Mouse (Mus musculus) stomach, embryonic 16.5 days (tissue): Measurements from ENCODE around the gene Lin52. TPM values are rescaled to one million over a fixed set of nuclear protein-coding genes. Genes with fewer than 3 reads are reported as not detected.

ENCODE experiments used
- ATAC-seq: fragments of 200-750 bp; cut with Nextera tagmentation; 2 replicates; pipeline ENCODE4 v1.8.0; 2017; ENCODE audit warnings: moderate number of reproducible peaks, moderate TSS enrichment; ENCODE audit not compliant: insufficient read depth, low FRiP score
- H3K27ac ChIP-seq: fragments of 300-500 bp; sonication (generic); 2 replicates; pipeline ENCODE4 v1.5.1; 2014; ENCODE audit warnings: low read length
- H3K27me3 ChIP-seq: fragments of 300-500 bp; sonication (generic); 2 replicates; pipeline ENCODE4 v1.6.1; 2014; ENCODE audit warnings: low read length, control low read depth, mixed read lengths; ENCODE audit not compliant: control insufficient read depth, insufficient read depth
- H3K36me3 ChIP-seq: fragments of 300-500 bp; sonication (generic); 2 replicates; pipeline ENCODE4 v1.6.1; 2014; ENCODE audit warnings: low read length; ENCODE audit not compliant: control insufficient read depth, insufficient read depth
- H3K4me1 ChIP-seq: fragments of 300-500 bp; sonication (generic); 2 replicates; pipeline ENCODE4 v1.6.1; 2014; ENCODE audit warnings: low read length, control low read depth, mixed read lengths; ENCODE audit not compliant: control insufficient read depth, insufficient read depth
- H3K4me2 ChIP-seq: fragments of 300-500 bp; sonication (generic); 2 replicates; pipeline ENCODE4 v1.6.1; 2014; ENCODE audit warnings: low read depth, low read length, mixed read lengths
- H3K4me3 ChIP-seq: fragments of 300-500 bp; sonication (generic); replicated peaks from 2 replicates; pipeline ENCODE4 v1.5.1; 2014; ENCODE audit warnings: mild to moderate bottlenecking, low read length
- H3K9ac ChIP-seq: fragments of 300-500 bp; sonication (generic); 2 replicates; pipeline ENCODE4 v1.6.1; 2014; ENCODE audit warnings: low read length
- H3K9me3 ChIP-seq: fragments of 300-500 bp; sonication (generic); replicated peaks from 2 replicates; pipeline ENCODE4 v1.6.1; 2016; ENCODE audit warnings: low read length, control low read depth; ENCODE audit not compliant: control insufficient read depth
- WGBS: fragments of 180-500 bp; shearing (Covaris S2); extraction: QIAGEN DNeasy Blood & Tissue Kit; methylation state at CpG from one replicate; pipeline ENCODE4 v1.1.7; 2014; 5-methylcytosine and 5-hydroxymethylcytosine counted together
- polyA plus RNA-seq: library from polyadenylated mRNA; unstranded; fragments of >200 nt; fragmentation: Nextera tagmentation; extraction: Ambion mirVana; gene quantifications from 2 replicates; pipeline ENCODE4 v1.2.1, GENCODE M21; 2015

The Lin52 gene
- polyA plus RNA-seq, 1 experiment from 2014 or later: 16.3 TPM

- no peak for ATAC-seq
- Histone ChIP-seq H3K9ac (no peak overlapping the region), H3K4me2 (no peak overlapping the region), H3K4me3 (no peak overlapping the region), H3K27ac (no peak overlapping the region), H3K36me3 (peaks cover 9% of the 10 kb centered on the region; the same call in 1 of the 2 replicates), H3K4me1 (no peaks in the 10 kb centered on the region), H3K9me3 (no peaks in the 10 kb centered on the region), H3K27me3 (no peaks in the 10 kb centered on the region)
- 85% methylated on average over 3 of the region's 3 CpGs for WGBS
Observed at GRCm38 (mm10) chr12:84456911-84457310, 5.7 kb downstream of the Lin52 start.

GRCm38 (mm10) chr12:84459845-84460244, 8.6 kb downstream of the Lin52 start:
- peaks cover 11% of the 10 kb centered on the region; the same call in 1 of the 2 replicates for H3K36me3 ChIP-seq
- no peak overlapping the region for H3K9ac ChIP-seq
- H3K4me2 ChIP-seq: no peak overlapping the region
- no peaks in the 10 kb centered on the region for H3K9me3 ChIP-seq
- H3K27ac ChIP-seq: no peak overlapping the region
- H3K4me1 ChIP-seq: no peaks in the 10 kb centered on the region
- no peaks in the 10 kb centered on the region for H3K27me3 ChIP-seq
- ATAC-seq: no peak
- no peak overlapping the region for H3K4me3 ChIP-seq
- 60% methylated on average over 1 of the region's 1 CpGs for WGBS

- no peak overlapping the region for H3K4me3 ChIP-seq
- no peak overlapping the region for H3K4me2 ChIP-seq
- peaks cover 12% of the 10 kb centered on the region; the same call in 1 of the 2 replicates for H3K36me3 ChIP-seq
- no peaks in the 10 kb centered on the region for H3K9me3 ChIP-seq
- H3K4me1 ChIP-seq: no peaks in the 10 kb centered on the region
- no peak overlapping the region for H3K27ac ChIP-seq
- WGBS: 85% methylated on average over 5 of the region's 5 CpGs
- no peaks in the 10 kb centered on the region for H3K27me3 ChIP-seq
- no peak for ATAC-seq
- H3K9ac ChIP-seq: no peak overlapping the region
Observed at GRCm38 (mm10) chr12:84461416-84461815, 10.2 kb downstream of the Lin52 start.

GRCm38 (mm10) chr12:84462856-84463255, 11.6 kb downstream of the Lin52 start:
- Histone ChIP-seq H3K36me3 (peaks cover 12% of the 10 kb centered on the region; the same call in 1 of the 2 replicates), H3K4me1 (no peaks in the 10 kb centered on the region), H3K27ac (no peak overlapping the region), H3K4me2 (no peak overlapping the region), H3K9ac (no peak overlapping the region), H3K4me3 (no peak overlapping the region), H3K27me3 (no peaks in the 10 kb centered on the region), H3K9me3 (no peaks in the 10 kb centered on the region)
- ATAC-seq: no peak
- 88% methylated on average over 3 of the region's 3 CpGs for whole genome bisulfite sequencing

- ATAC-seq: no peak
- no peak overlapping the region for H3K4me3 ChIP-seq
- no peak overlapping the region for H3K9ac ChIP-seq
- H3K27ac ChIP-seq: no peak overlapping the region
- no peaks in the 10 kb centered on the region for H3K9me3 ChIP-seq
- no peaks in the 10 kb centered on the region for H3K27me3 ChIP-seq
- WGBS: 0% methylated on average over 1 of the region's 1 CpGs
- 0 out of 2 replicates have a peak, but pooled peaks cover 3% of the 10 kb centered on the region for H3K36me3 ChIP-seq
- no peaks in the 10 kb centered on the region for H3K4me1 ChIP-seq
- no peak overlapping the region for H3K4me2 ChIP-seq
Observed at GRCm38 (mm10) chr12:84468701-84469100, 17.5 kb downstream of the Lin52 start.

GRCm38 (mm10) chr12:84478937-84479336, 27.7 kb downstream of the Lin52 start:
- H3K9ac ChIP-seq: no peak overlapping the region
- 77% methylated on average over 7 of the region's 7 CpGs for WGBS
- no peak overlapping the region for H3K4me3 ChIP-seq
- no peaks in the 10 kb centered on the region for H3K4me1 ChIP-seq
- ATAC-seq: no peak
- 0 out of 2 replicates have a peak, but pooled peaks cover 5% of the 10 kb centered on the region for H3K36me3 ChIP-seq
- no peak overlapping the region for H3K4me2 ChIP-seq
- no peaks in the 10 kb centered on the region for H3K27me3 ChIP-seq
- H3K27ac ChIP-seq: no peak overlapping the region
- no peaks in the 10 kb centered on the region for H3K9me3 ChIP-seq

GRCm38 (mm10) chr12:84481251-84481650, 30.0 kb downstream of the Lin52 start:
- H3K9me3 ChIP-seq: no peaks in the 10 kb centered on the region
- no peak overlapping the region for H3K27ac ChIP-seq
- H3K4me1 ChIP-seq: no peaks in the 10 kb centered on the region
- no peak overlapping the region for H3K4me3 ChIP-seq
- H3K36me3 ChIP-seq: no peaks in the 10 kb centered on the region
- no peak overlapping the region for H3K4me2 ChIP-seq
- no peak for ATAC-seq
- no peaks in the 10 kb centered on the region for H3K27me3 ChIP-seq
- WGBS: 45% methylated on average over 2 of the region's 2 CpGs
- no peak overlapping the region for H3K9ac ChIP-seq

GRCm38 (mm10) chr12:84482778-84483585, 31.8 kb downstream of the Lin52 start:
- no peak for ATAC-seq
- WGBS: 80% methylated on average over 14 of the region's 14 CpGs
- no peak overlapping the region for H3K4me2 ChIP-seq

GRCm38 (mm10) chr12:84487324-84488056, 36.3 kb downstream of the Lin52 start:
- no peaks in the 10 kb centered on the region for H3K27me3 ChIP-seq
- no peaks in the 10 kb centered on the region for H3K36me3 ChIP-seq
- H3K9ac ChIP-seq: no peak overlapping the region
- H3K4me1 ChIP-seq: peaks cover 8% of the 10 kb centered on the region; the same call in 1 of the 2 replicates
- H3K4me3 ChIP-seq: no peak overlapping the region
- H3K27ac ChIP-seq: no peak overlapping the region
- 22% methylated on average over 8 of the region's 8 CpGs for WGBS
- H3K9me3 ChIP-seq: no peaks in the 10 kb centered on the region
- ATAC-seq: no peak
- no peak overlapping the region for H3K4me2 ChIP-seq

More at GRCm38 (mm10) chr12:84482778-84483585, 31.8 kb downstream of the Lin52 start:
- H3K36me3 ChIP-seq: no peaks in the 10 kb centered on the region
- H3K9me3 ChIP-seq: no peaks in the 10 kb centered on the region
- no peak overlapping the region for H3K27ac ChIP-seq
- H3K4me1 ChIP-seq: peaks cover 4% of the 10 kb centered on the region; the same call in 1 of the 2 replicates
- no peak overlapping the region for H3K9ac ChIP-seq
- H3K27me3 ChIP-seq: no peaks in the 10 kb centered on the region
- no peak overlapping the region for H3K4me3 ChIP-seq
